In genomic region chr2:24974906-24975703, GRCm38 (mm10) we compare ENCODE assay signal across 8 mouse cellular contexts. TPM values are rescaled to one million over a fixed set of nuclear protein-coding genes. Genes with fewer than 3 reads are reported as not detected.
DNase-seq lines count a peak whose midpoint lies in the region; ATAC-seq and TF ChIP-seq lines count a peak whose summit lies in the region.

Mrpl41 (minus strand) TSS chr2:24975098.

- peaks cover 26% of the 10 kb centered on the region for H3K4me1 ChIP-seq in bone marrow macrophage, adult 2 months (ENCODE audit: control insufficient read depth, insufficient read depth, low read length)
- peaks cover 6% of the 10 kb centered on the region; the same call in 1 of the 2 replicates for H3K4me1 ChIP-seq in embryonic fibroblast, embryonic 13.5 days (ENCODE audit: control insufficient read depth, insufficient read depth, low read length)
- H3K4me1 ChIP-seq in kidney, embryonic 14.5 days (ENCODE audit: control insufficient read depth, insufficient read depth, low read length), result peaks cover 13% of the 10 kb centered on the region
- H3K4me1 ChIP-seq in limb, embryonic 15.5 days, result peaks cover 18% of the 10 kb centered on the region

- no peaks in the 10 kb centered on the region for H3K27me3 ChIP-seq in kidney, embryonic 14.5 days (ENCODE audit: control insufficient read depth, insufficient read depth, low read length)
- no peaks in the 10 kb centered on the region for H3K27me3 ChIP-seq in limb, embryonic 15.5 days

- TF ChIP-seq CTCF in bone marrow macrophage, adult 2 months (IDR thresholded peaks at IDR 0.05; ENCODE audit: low read depth, low read length), result no peak
- no peak for TF ChIP-seq CTCF in embryonic fibroblast, embryonic 13.5 days (IDR thresholded peaks at IDR 0.05; ENCODE audit: borderline replicate concordance, insufficient read depth, low read length)

- ATAC-seq in kidney, embryonic 14.5 days (ENCODE audit: low FRiP score, low TSS enrichment), result peak; percentile 99
- ATAC-seq in limb, embryonic 15.5 days (ENCODE audit: insufficient number of reproducible peaks, low FRiP score, low TSS enrichment, low read depth), result peak; percentile 98

- H3K9ac ChIP-seq in kidney, embryonic 14.5 days (ENCODE audit: low read depth, low read length), result peak within 1 kb of the TSS; percentile 78
- H3K9ac ChIP-seq in limb, embryonic 15.5 days, result peak within 1 kb of the TSS; percentile 82

- no peak; the same call in 1 of the 2 replicates for TF ChIP-seq POLR2A in bone marrow macrophage, adult 2 months (IDR thresholded peaks at IDR 0.05; ENCODE audit: borderline replicate concordance, low read depth, low read length)
- peak; percentile 94 for TF ChIP-seq POLR2A in embryonic fibroblast, embryonic 13.5 days (IDR thresholded peaks at IDR 0.05; ENCODE audit: low read depth, low read length)

- H3K27ac ChIP-seq in bone marrow macrophage, adult 2 months (ENCODE audit: insufficient read depth, low read depth, low read length), result peak within 1 kb of the TSS; percentile 100
- H3K27ac ChIP-seq in embryonic fibroblast, embryonic 13.5 days (ENCODE audit: insufficient read depth, low read length), result peak within 1 kb of the TSS; percentile 22
- H3K27ac ChIP-seq in kidney, embryonic 14.5 days (ENCODE audit: low read depth, low read length), result peak within 1 kb of the TSS; percentile 90
- H3K27ac ChIP-seq in limb, embryonic 15.5 days, result peak within 1 kb of the TSS; percentile 95

- 0% methylated on average over 63 of the region's 64 CpGs for WGBS in kidney, embryonic 14.5 days
- WGBS in limb, embryonic 15.5 days, result under 1% methylated on average over 62 of the region's 64 CpGs

- peak; percentile 98 for DNase-seq in A20 (ENCODE audit: low read depth, low spot score)
- DNase-seq in heart, adult 9 months (ENCODE audit: low spot score in 2 of 2), result peak; percentile 96 to 97
- peak; percentile 93 for DNase-seq in monocyte, adult 2 months (ENCODE audit: low read depth in 1 of 2, low spot score in 2 of 2)
- peak; percentile 98 for DNase-seq in spleen, postnatal 36 days (ENCODE audit: low spot score in 2 of 2)

- no peaks in the 10 kb centered on the region for H3K9me3 ChIP-seq in kidney, embryonic 14.5 days (ENCODE audit: control insufficient read depth, low read length)
- no peaks in the 10 kb centered on the region for H3K9me3 ChIP-seq in limb, embryonic 15.5 days

- H3K36me3 ChIP-seq in kidney, embryonic 14.5 days (ENCODE audit: control insufficient read depth, insufficient read depth, low read length), result peaks cover 31% of the 10 kb centered on the region
- H3K36me3 ChIP-seq in limb, embryonic 15.5 days, result peaks cover 29% of the 10 kb centered on the region

- H3K4me3 ChIP-seq in bone marrow macrophage, adult 2 months (ENCODE audit: insufficient read depth, low read length), result peak within 1 kb of the TSS; percentile 94
- peak within 1 kb of the TSS; percentile 86 for H3K4me3 ChIP-seq in embryonic fibroblast, embryonic 13.5 days (ENCODE audit: insufficient read depth, low read length)
- peak within 1 kb of the TSS; percentile 88 for H3K4me3 ChIP-seq in kidney, embryonic 14.5 days (ENCODE audit: low read length)
- peak within 1 kb of the TSS; percentile 89 for H3K4me3 ChIP-seq in limb, embryonic 15.5 days

- H3K4me2 ChIP-seq in kidney, embryonic 14.5 days (replicated peaks; ENCODE audit: low read depth, low read length), result peak within 1 kb of the TSS; percentile 99
- peak within 1 kb of the TSS; percentile 96 for H3K4me2 ChIP-seq in limb, embryonic 15.5 days

RNA-seq across cellular contexts. Expression of gene Mrpl41, which starts in this region (rescaled TPM):
- polyA plus RNA-seq in bone marrow macrophage, adult 2 months (2012; ENCODE audit: insufficient read depth, insufficient read length, missing spikeins), result 30.9 and 31.6 TPM in 2 replicates
- polyA plus RNA-seq in embryonic fibroblast, embryonic 13.5 days (2011; ENCODE audit: insufficient read length, low read depth, missing spikeins), result 39.1 and 46.0 TPM in 2 replicates
- 132 and 152 TPM in 2 replicates for polyA plus RNA-seq in kidney, embryonic 14.5 days (2014; fragmentation: Nextera tagmentation; extraction: Ambion mirVana)
- 117 TPM in 2 replicates for polyA plus RNA-seq in limb, embryonic 15.5 days (2015; fragmentation: Nextera tagmentation; extraction: Ambion mirVana)

Comparison
In these comparisons a context has a peak if more than half of its experiments do, and no peak if none do; other contexts are left out.
1. Peak in every context shown above with its lines: DNase-seq, ATAC-seq, H3K4me3 ChIP-seq and H3K27ac ChIP-seq.
2. H3K27ac ChIP-seq: peak in every context shown above with its lines; median percentile 100 in bone marrow macrophage, adult 2 months; 95 in limb, embryonic 15.5 days; 90 in kidney, embryonic 14.5 days; 22 in embryonic fibroblast, embryonic 13.5 days.